Mouse (Mus musculus) limb, embryonic 14.5 days (tissue): ENCODE measurements around the gene Coq3. TPM values are rescaled to one million over a fixed set of nuclear protein-coding genes. Genes with fewer than 3 reads are reported as not detected.

Source experiments
- ATAC-seq: fragments of 200-750 bp; cut with Nextera tagmentation; 2 replicates; pipeline ENCODE4 v1.8.0; 2017; ENCODE audit warnings: low read depth, moderate number of reproducible peaks, moderate TSS enrichment; ENCODE audit not compliant: low FRiP score
- DNase-seq: peaks from one replicate; pipeline ENCODE4 v3.0.0-alpha.2; 2015; ENCODE audit warnings: low spot score
- H3K27ac ChIP-seq: fragments of 300-500 bp; sonication (generic); replicated peaks from 2 replicates; pipeline ENCODE4 v1.5.1; 2014; ENCODE audit warnings: low read depth, mild to moderate bottlenecking, low read length, moderate library complexity, mixed read lengths
- H3K27me3 ChIP-seq: fragments of 300-500 bp; sonication (generic); 2 replicates; pipeline ENCODE4 v1.6.1; 2014; ENCODE audit warnings: low read length, mixed read lengths; ENCODE audit not compliant: control insufficient read depth, insufficient read depth
- H3K36me3 ChIP-seq: fragments of 300-500 bp; sonication (generic); 2 replicates; pipeline ENCODE4 v1.6.1; 2014; ENCODE audit warnings: mild to moderate bottlenecking, low read length, moderate library complexity, mixed read lengths; ENCODE audit not compliant: control insufficient read depth, insufficient read depth
- H3K4me1 ChIP-seq: fragments of 300-500 bp; sonication (generic); 2 replicates; pipeline ENCODE4 v1.6.1; 2014; ENCODE audit warnings: antibody characterized with exemption, low read length, mixed read lengths; ENCODE audit not compliant: control insufficient read depth, insufficient read depth
- H3K4me2 ChIP-seq: fragments of 300-500 bp; sonication (generic); replicated peaks from 2 replicates; pipeline ENCODE4 v1.6.1; 2014; ENCODE audit warnings: low read depth, mild to moderate bottlenecking, low read length, moderate library complexity; ENCODE audit not compliant: severe bottlenecking
- H3K4me3 ChIP-seq: fragments of 300-500 bp; sonication (generic); replicated peaks from 2 replicates; pipeline ENCODE4 v1.5.1; 2014; ENCODE audit warnings: low read length
- H3K9ac ChIP-seq: fragments of 300-500 bp; sonication (generic); 2 replicates; pipeline ENCODE4 v1.6.1; 2014; ENCODE audit warnings: mild to moderate bottlenecking, low read depth, low read length, moderate library complexity; ENCODE audit not compliant: severe bottlenecking
- H3K9me3 ChIP-seq: fragments of 300-500 bp; sonication (generic); 2 replicates; pipeline ENCODE4 v1.6.1; 2016; ENCODE audit warnings: low read length; ENCODE audit not compliant: control insufficient read depth
- POLR2A ChIP-seq: fragments of 200-500 bp; IDR thresholded peaks from 2 replicates; pipeline ENCODE4 v1.8.0; 2012; ENCODE audit warnings: inconsistent platforms, mild to moderate bottlenecking, moderate library complexity, borderline replicate concordance; ENCODE audit not compliant: insufficient read depth, insufficient read length; ENCODE audit errors: extremely low read depth
- WGBS: fragments of 180-500 bp; shearing (Covaris S2); extraction: QIAGEN DNeasy Blood & Tissue Kit; methylation state at CpG from one replicate; pipeline ENCODE4 v1.1.7; 2014; 5-methylcytosine and 5-hydroxymethylcytosine counted together
- polyA plus RNA-seq, 2 experiments: library from polyadenylated mRNA; depleted of rRNA in 1 of 2; stranded (reverse) in 1 of 2; unstranded in 1 of 2; fragments of >200 nt; fragmentation: Nextera tagmentation in 1 of 2; extraction: Ambion mirVana in 1 of 2; gene quantifications; 2 replicates each; pipeline versions ENCODE4 v1.2.1 to v1.2.3; 2012 to 2014

Gene Coq3
- polyA plus RNA-seq, 2 experiments = 6.6 to 12.4 TPM

DNA sequence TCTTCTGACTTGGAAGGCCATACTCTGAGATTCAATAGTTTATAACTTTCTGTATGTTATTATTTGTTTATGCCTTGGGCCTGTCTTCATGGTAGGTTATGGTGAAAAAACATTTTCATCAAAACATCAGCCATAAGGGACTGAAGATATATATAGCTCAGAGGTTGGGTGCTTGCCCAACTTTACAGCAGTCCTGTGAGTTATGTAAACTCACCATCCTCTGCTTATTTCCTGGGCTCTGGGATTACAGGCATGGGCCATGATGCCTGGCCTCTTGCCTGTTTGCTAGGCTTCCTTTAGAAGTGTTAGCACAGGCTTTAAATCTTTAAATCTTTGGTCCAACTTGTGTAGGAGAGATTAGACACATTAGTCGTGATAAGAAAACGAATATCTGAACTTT, 72.8 kb downstream of the Coq3 start:
- DNase-seq (no peak), ATAC-seq (no peak)
- Histone ChIP-seq H3K4me2 (no peak overlapping the region), H3K9me3 (no peaks in the 10 kb centered on the region), H3K27me3 (no peaks in the 10 kb centered on the region), H3K9ac (no peak overlapping the region), H3K27ac (no peak overlapping the region), H3K4me1 (no peaks in the 10 kb centered on the region), H3K36me3 (peaks cover 20% of the 10 kb centered on the region), H3K4me3 (no peak overlapping the region)
- 78% methylated on average over 2 of the region's 2 CpGs for WGBS
- no peak for TF ChIP-seq POLR2A

DNA sequence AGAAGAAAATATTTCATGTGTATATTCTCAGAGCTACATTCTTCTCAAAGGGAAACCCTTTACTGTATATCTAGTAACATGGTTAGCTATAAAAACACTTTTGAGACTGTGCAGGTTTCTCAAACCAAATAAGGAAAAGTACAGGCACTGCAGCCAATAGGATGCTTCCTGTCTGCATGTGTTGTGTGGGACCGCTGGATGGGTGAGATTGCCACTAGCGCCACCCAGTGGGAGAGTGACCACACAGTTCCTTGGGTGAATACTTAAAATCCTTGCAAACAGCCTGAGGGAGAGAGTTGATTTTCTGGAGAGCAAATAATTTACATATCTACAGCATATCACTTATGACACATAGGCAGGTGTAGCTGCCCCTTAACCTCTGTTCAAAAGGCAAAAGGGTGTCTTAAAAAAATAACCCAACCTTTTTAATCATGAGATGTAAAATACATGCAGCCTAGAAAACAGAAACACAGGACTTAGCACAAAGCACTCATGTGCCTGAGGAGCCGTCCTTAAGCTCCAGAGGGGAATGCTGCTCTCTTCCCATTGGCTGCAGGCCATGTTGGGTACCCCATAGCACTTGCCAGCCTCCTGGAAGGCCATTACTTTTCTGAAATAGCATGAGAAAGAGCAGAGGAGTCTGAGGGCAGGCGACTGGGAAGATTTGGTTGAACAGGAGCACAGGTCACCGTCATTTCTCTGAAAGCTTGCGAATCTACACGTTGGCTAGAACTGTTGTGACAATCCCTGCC, 78.3 kb downstream of the Coq3 start:
- 59% methylated on average over 7 of the region's 7 CpGs for WGBS
- no peak for ATAC-seq
- no peak overlapping the region for H3K9ac ChIP-seq

More for the DNA sequence above, 78.3 kb downstream of the Coq3 start:
- Histone ChIP-seq H3K27me3 (no peaks in the 10 kb centered on the region), H3K36me3 (peaks cover 23% of the 10 kb centered on the region), H3K27ac (no peak overlapping the region), H3K4me1 (no peaks in the 10 kb centered on the region), H3K4me2 (no peak overlapping the region), H3K4me3 (no peak overlapping the region), H3K9me3 (no peaks in the 10 kb centered on the region)
- no peak for TF ChIP-seq POLR2A
- peak; percentile 57 for DNase-seq

Other genes starting within 250 kb of the Coq3 start
- not detected in 2 replicates for gene Prdm13, start 193.7 kb upstream of the Coq3 start, polyA plus RNA-seq (2012; rRNA removed)
- gene Prdm13, start 193.7 kb upstream of the Coq3 start, polyA plus RNA-seq (2014; fragmentation: Nextera tagmentation; extraction: Ambion mirVana) = not detected in 2 replicates
- 17.1 and 18.0 TPM in 2 replicates for gene Ccnc, start 152.0 kb upstream of the Coq3 start, polyA plus RNA-seq (2012; rRNA removed)
- 34.7 and 41.1 TPM in 2 replicates for gene Ccnc, start 152.0 kb upstream of the Coq3 start, polyA plus RNA-seq (2014; fragmentation: Nextera tagmentation; extraction: Ambion mirVana)
- gene Usp45, start 112.5 kb upstream of the Coq3 start, polyA plus RNA-seq (2012; rRNA removed) = 11.3 and 12.0 TPM in 2 replicates
- 9.2 and 10.0 TPM in 2 replicates for gene Usp45, start 112.5 kb upstream of the Coq3 start, polyA plus RNA-seq (2014; fragmentation: Nextera tagmentation; extraction: Ambion mirVana)
- gene Tstd3, start 112.5 kb upstream of the Coq3 start, polyA plus RNA-seq (2012; rRNA removed) = 2.9 and 3.8 TPM in 2 replicates
- 6.6 and 7.0 TPM in 2 replicates for gene Tstd3, start 112.5 kb upstream of the Coq3 start, polyA plus RNA-seq (2014; fragmentation: Nextera tagmentation; extraction: Ambion mirVana)
- gene Pnisr, start 32.1 kb upstream of the Coq3 start, polyA plus RNA-seq (2012; rRNA removed) = 228 and 239 TPM in 2 replicates
- gene Pnisr, start 32.1 kb upstream of the Coq3 start, polyA plus RNA-seq (2014; fragmentation: Nextera tagmentation; extraction: Ambion mirVana) = 133 and 159 TPM in 2 replicates
- 11.5 and 13.6 TPM in 2 replicates for gene Faxc, start 51.7 kb downstream of the Coq3 start, polyA plus RNA-seq (2012; rRNA removed)
- 7.0 and 10.0 TPM in 2 replicates for gene Faxc, start 51.7 kb downstream of the Coq3 start, polyA plus RNA-seq (2014; fragmentation: Nextera tagmentation; extraction: Ambion mirVana)